Mouse (Mus musculus): ENCODE data around the gene Grm6. TPM values are rescaled to one million over a fixed set of nuclear protein-coding genes. Genes with fewer than 3 reads are reported as not detected.

The Grm6 gene
- polyA plus RNA-seq, 1 experiment = 0.25 TPM

- no peaks in the 10 kb centered on the region for H3K27me3 ChIP-seq (ENCODE audit: control insufficient read depth, insufficient read depth, low read length, poor library complexity, severe bottlenecking)
- no peak overlapping the region for H3K4me3 ChIP-seq (ENCODE audit: low read depth, low read length)
- peak overlapping the region; percentile 81 for H3K27ac ChIP-seq (ENCODE audit: insufficient read depth, low read length)
- no peaks in the 10 kb centered on the region for H3K4me1 ChIP-seq (ENCODE audit: control insufficient read depth, insufficient read depth, low read length)
- H3K9me3 ChIP-seq (replicated peaks; ENCODE audit: control insufficient read depth, insufficient read depth, low read length, poor library complexity, severe bottlenecking) = peaks cover 49% of the 10 kb centered on the region
- H3K9ac ChIP-seq (ENCODE audit: low read depth, poor library complexity, severe bottlenecking) = no peak overlapping the region
- H3K36me3 ChIP-seq (ENCODE audit: control insufficient read depth, insufficient read depth, low read length, poor library complexity, severe bottlenecking) = peaks cover 12% of the 10 kb centered on the region
- TF ChIP-seq POLR2A (IDR thresholded peaks at IDR 0.05; ENCODE audit: insufficient read depth, low read length) = no peak
Observed at GRCm38 (mm10) chr11:50897359-50897758, 46.9 kb downstream of the Grm6 start.

- Histone ChIP-seq H3K27ac (ENCODE audit: insufficient read depth, low read length) (no peak overlapping the region), H3K27me3 (ENCODE audit: control insufficient read depth, insufficient read depth, low read length, poor library complexity, severe bottlenecking) (no peaks in the 10 kb centered on the region), H3K9me3 (replicated peaks; ENCODE audit: control insufficient read depth, insufficient read depth, low read length, poor library complexity, severe bottlenecking) (peaks cover 8% of the 10 kb centered on the region), H3K36me3 (ENCODE audit: control insufficient read depth, insufficient read depth, low read length, poor library complexity, severe bottlenecking) (peaks cover 29% of the 10 kb centered on the region), H3K9ac (ENCODE audit: low read depth, poor library complexity, severe bottlenecking) (no peak overlapping the region), H3K4me1 (ENCODE audit: control insufficient read depth, insufficient read depth, low read length) (no peaks in the 10 kb centered on the region), H3K4me3 (ENCODE audit: low read depth, low read length) (no peak overlapping the region)
- no peak for TF ChIP-seq CTCF (IDR thresholded peaks at IDR 0.05; ENCODE audit: low read depth, low read length)
- TF ChIP-seq EP300 (IDR thresholded peaks at IDR 0.05; ENCODE audit: insufficient read depth, low read depth, low read length) = no peak
- no peak for TF ChIP-seq POLR2A (IDR thresholded peaks at IDR 0.05; ENCODE audit: insufficient read depth, low read length)
Observed at GRCm38 (mm10) chr11:50908136-50908535, 57.7 kb downstream of the Grm6 start.

- no peak overlapping the region for H3K27ac ChIP-seq (ENCODE audit: insufficient read depth, low read length)
- no peaks in the 10 kb centered on the region for H3K4me1 ChIP-seq (ENCODE audit: control insufficient read depth, insufficient read depth, low read length)
- H3K4me3 ChIP-seq (ENCODE audit: low read depth, low read length) = no peak overlapping the region
- H3K36me3 ChIP-seq (ENCODE audit: control insufficient read depth, insufficient read depth, low read length, poor library complexity, severe bottlenecking) = peaks cover 10% of the 10 kb centered on the region
- no peak overlapping the region for H3K9ac ChIP-seq (ENCODE audit: low read depth, poor library complexity, severe bottlenecking)
- TF ChIP-seq POLR2A (IDR thresholded peaks at IDR 0.05; ENCODE audit: insufficient read depth, low read length) (no peak), CTCF (IDR thresholded peaks at IDR 0.05; ENCODE audit: low read depth, low read length) (no peak), EP300 (IDR thresholded peaks at IDR 0.05; ENCODE audit: insufficient read depth, low read depth, low read length) (no peak)
- H3K27me3 ChIP-seq (ENCODE audit: control insufficient read depth, insufficient read depth, low read length, poor library complexity, severe bottlenecking) = no peaks in the 10 kb centered on the region
- H3K9me3 ChIP-seq (replicated peaks; ENCODE audit: control insufficient read depth, insufficient read depth, low read length, poor library complexity, severe bottlenecking) = no peaks in the 10 kb centered on the region
Observed at GRCm38 (mm10) chr11:50913301-50913700, 62.8 kb downstream of the Grm6 start.

DNA sequence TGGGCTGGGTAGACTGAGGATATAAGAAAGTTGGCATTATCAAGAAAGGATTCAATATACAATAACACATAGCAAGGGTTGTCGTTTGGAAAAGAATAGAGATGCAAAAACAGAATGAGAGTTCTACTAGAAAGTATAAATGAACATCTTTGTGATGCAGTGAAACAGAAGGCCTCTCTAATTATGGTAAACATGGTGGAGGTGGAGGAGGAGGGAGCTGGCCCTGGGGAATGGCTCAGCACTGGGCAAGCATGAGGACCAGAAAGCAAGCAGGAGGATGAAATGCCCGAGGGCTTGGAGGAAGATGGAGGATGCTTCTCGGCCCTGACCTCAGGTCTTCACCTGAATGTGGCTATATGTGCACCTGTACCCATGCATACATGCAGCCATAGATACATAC lies 64.0 kb downstream of the Grm6 start:
- H3K9me3 ChIP-seq (replicated peaks; ENCODE audit: control insufficient read depth, insufficient read depth, low read length, poor library complexity, severe bottlenecking) = no peaks in the 10 kb centered on the region
- peaks cover 7% of the 10 kb centered on the region for H3K36me3 ChIP-seq (ENCODE audit: control insufficient read depth, insufficient read depth, low read length, poor library complexity, severe bottlenecking)
- H3K4me1 ChIP-seq (ENCODE audit: control insufficient read depth, insufficient read depth, low read length) = no peaks in the 10 kb centered on the region
- H3K4me3 ChIP-seq (ENCODE audit: low read depth, low read length) = no peak overlapping the region
- H3K27ac ChIP-seq (ENCODE audit: insufficient read depth, low read length) = no peak overlapping the region
- TF ChIP-seq EP300 (IDR thresholded peaks at IDR 0.05; ENCODE audit: insufficient read depth, low read depth, low read length) = no peak
- TF ChIP-seq POLR2A (IDR thresholded peaks at IDR 0.05; ENCODE audit: insufficient read depth, low read length) = no peak
- TF ChIP-seq CTCF (IDR thresholded peaks at IDR 0.05; ENCODE audit: low read depth, low read length) = no peak
- no peaks in the 10 kb centered on the region for H3K27me3 ChIP-seq (ENCODE audit: control insufficient read depth, insufficient read depth, low read length, poor library complexity, severe bottlenecking)
- no peak overlapping the region for H3K9ac ChIP-seq (ENCODE audit: low read depth, poor library complexity, severe bottlenecking)

Other genes starting within 250 kb of the Grm6 start
- 0.64 and 0.73 TPM in 2 replicates for gene Adamts2, start 248.6 kb upstream of the Grm6 start, polyA plus RNA-seq (2011; ENCODE audit: insufficient read depth, insufficient read length, low read depth, missing spikeins)
- 13.7 and 13.8 TPM in 2 replicates for gene Zfp354c, start 23.0 kb upstream of the Grm6 start, polyA plus RNA-seq (2011; ENCODE audit: insufficient read depth, insufficient read length, low read depth, missing spikeins)
- gene Zfp879, start 9.1 kb upstream of the Grm6 start, polyA plus RNA-seq (2011; ENCODE audit: insufficient read depth, insufficient read length, low read depth, missing spikeins) = 0.45 and 0.50 TPM in 2 replicates
- gene Zfp454, start 37.0 kb downstream of the Grm6 start, polyA plus RNA-seq (2011; ENCODE audit: insufficient read depth, insufficient read length, low read depth, missing spikeins) = 2.1 and 2.3 TPM in 2 replicates
- 16.5 and 16.8 TPM in 2 replicates for gene Zfp2, start 65.5 kb downstream of the Grm6 start, polyA plus RNA-seq (2011; ENCODE audit: insufficient read depth, insufficient read length, low read depth, missing spikeins)
- 0.52 and 1.0 TPM in 2 replicates for gene Zfp354b, start 80.9 kb downstream of the Grm6 start, polyA plus RNA-seq (2011; ENCODE audit: insufficient read depth, insufficient read length, low read depth, missing spikeins)
- gene 4933414I15Rik, start 93.1 kb downstream of the Grm6 start, polyA plus RNA-seq (2011; ENCODE audit: insufficient read depth, insufficient read length, low read depth, missing spikeins) = not detected in 2 replicates
- not detected in 2 replicates for gene Prop1, start 103.1 kb downstream of the Grm6 start, polyA plus RNA-seq (2011; ENCODE audit: insufficient read depth, insufficient read length, low read depth, missing spikeins)
- not detected in 2 replicates for gene Olfr1378, start 115.8 kb downstream of the Grm6 start, polyA plus RNA-seq (2011; ENCODE audit: insufficient read depth, insufficient read length, low read depth, missing spikeins)
- gene Olfr1377, start 131.3 kb downstream of the Grm6 start, polyA plus RNA-seq (2011; ENCODE audit: insufficient read depth, insufficient read length, low read depth, missing spikeins) = not detected in 2 replicates
- not detected in 2 replicates for gene Olfr51, start 152.9 kb downstream of the Grm6 start, polyA plus RNA-seq (2011; ENCODE audit: insufficient read depth, insufficient read length, low read depth, missing spikeins)
- 0.16 TPM in 1 of 2 replicates, not detected in the other for gene Olfr54, start 163.6 kb downstream of the Grm6 start, polyA plus RNA-seq (2011; ENCODE audit: insufficient read depth, insufficient read length, low read depth, missing spikeins)
- gene Olfr1375, start 197.4 kb downstream of the Grm6 start, polyA plus RNA-seq (2011; ENCODE audit: insufficient read depth, insufficient read length, low read depth, missing spikeins) = not detected in 2 replicates
- gene Zfp354a, start 208.6 kb downstream of the Grm6 start, polyA plus RNA-seq (2011; ENCODE audit: insufficient read depth, insufficient read length, low read depth, missing spikeins) = 3.5 and 3.9 TPM in 2 replicates

All from ES-Bruce4 (cell line).